Mouse (Mus musculus) embryonic facial prominence, embryonic 10.5 days (tissue): ENCODE results near the gene Rbms1. TPM values are rescaled to one million over a fixed set of nuclear protein-coding genes. Genes with fewer than 3 reads are reported as not detected.
A peak's percentile ranks its signal among the peaks of the same experiment; 100 is the strongest.

Experiments used
- DNase-seq: peaks from one replicate; pipeline ENCODE4 v3.0.0-alpha.2; 2017; ENCODE audit warnings: low spot score
- H3K27ac ChIP-seq: fragments of 300-500 bp; sonication (generic); replicated peaks from 2 replicates; pipeline ENCODE4 v1.5.1; 2016; ENCODE audit warnings: mild to moderate bottlenecking
- H3K27me3 ChIP-seq: fragments of 300-500 bp; sonication (generic); replicated peaks from 2 replicates; pipeline ENCODE4 v1.6.1; 2016; ENCODE audit warnings: low read depth, mild to moderate bottlenecking; ENCODE audit not compliant: poor library complexity, severe bottlenecking
- H3K36me3 ChIP-seq: fragments of 300-500 bp; sonication (generic); replicated peaks from 2 replicates; pipeline ENCODE4 v1.6.1; 2016; ENCODE audit warnings: mild to moderate bottlenecking, moderate library complexity
- H3K4me1 ChIP-seq: fragments of 300-500 bp; sonication (generic); 2 replicates; pipeline ENCODE4 v1.6.1; 2016
- H3K4me3 ChIP-seq: fragments of 300-500 bp; sonication (generic); 2 replicates; pipeline ENCODE4 v1.5.1; 2016; ENCODE audit warnings: mild to moderate bottlenecking, moderate library complexity
- H3K9me3 ChIP-seq: fragments of 300-500 bp; sonication (generic); 2 replicates; pipeline ENCODE4 v1.6.1; 2016; ENCODE audit warnings: mild to moderate bottlenecking
- WGBS: fragments of 180-500 bp; shearing (Covaris S2); methylation state at CpG from one replicate; pipeline ENCODE4 v1.1.7; 2016; 5-methylcytosine and 5-hydroxymethylcytosine counted together
- polyA plus RNA-seq: library from polyadenylated mRNA; unstranded; fragments of >200 nt; fragmentation: Nextera tagmentation; extraction: Ambion mirVana; gene quantifications from 2 replicates; pipeline ENCODE4 v1.2.1, GENCODE M21; 2016

The Rbms1 gene
- polyA plus RNA-seq, 1 experiment from 2014 or later = 106 TPM

DNA sequence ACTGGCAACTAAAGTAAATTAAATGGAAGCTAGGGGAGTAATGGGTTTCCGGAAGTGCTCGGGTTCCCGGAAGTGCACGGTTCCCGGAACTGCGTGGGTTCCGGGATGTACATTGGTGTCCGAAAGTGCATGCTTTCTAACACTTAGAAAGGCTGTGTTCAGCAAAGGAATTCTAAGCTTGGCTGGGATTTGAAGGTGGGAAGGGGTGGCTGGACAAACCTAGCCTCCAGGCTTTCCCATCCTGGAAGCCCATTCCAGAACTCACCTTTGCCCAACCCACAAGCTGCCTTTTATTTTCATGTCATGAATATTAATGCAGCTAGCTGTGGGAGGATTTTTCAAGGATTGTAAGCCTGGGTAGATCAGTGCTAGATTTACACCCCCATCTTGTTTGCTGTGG lies 51.3 kb downstream of the Rbms1 start:
- Histone ChIP-seq H3K4me3 (no peak overlapping the region), H3K27me3 (no peaks in the 10 kb centered on the region), H3K9me3 (no peaks in the 10 kb centered on the region), H3K27ac (no peak overlapping the region), H3K4me1 (peaks cover 49% of the 10 kb centered on the region), H3K36me3 (no peaks in the 10 kb centered on the region)
- DNase-seq = no peak
- 76% methylated on average over 8 of the region's 8 CpGs for WGBS

DNA sequence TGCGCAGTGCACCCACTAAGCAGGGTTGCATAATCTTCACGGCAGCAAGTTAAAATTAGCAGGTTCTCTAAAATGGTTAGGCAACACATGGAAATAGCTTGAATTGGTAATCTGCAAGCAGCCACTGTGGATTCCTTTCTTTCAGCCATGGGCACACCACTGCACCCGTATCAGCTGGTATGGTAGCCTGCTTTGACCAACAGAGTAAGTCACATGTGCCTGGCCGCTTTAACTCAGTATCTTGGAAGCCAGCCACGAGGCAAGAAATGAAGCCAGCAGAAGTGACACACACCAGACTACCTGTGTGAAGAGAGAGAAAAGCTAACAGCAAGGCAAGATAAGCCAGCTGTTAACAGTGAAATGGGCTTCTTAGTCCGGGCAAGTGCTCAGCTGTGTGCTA lies 52.2 kb downstream of the Rbms1 start:
- no peak for DNase-seq
- Histone ChIP-seq H3K27ac (no peak overlapping the region), H3K4me1 (peaks cover 44% of the 10 kb centered on the region), H3K27me3 (no peaks in the 10 kb centered on the region), H3K9me3 (no peaks in the 10 kb centered on the region), H3K4me3 (no peak overlapping the region), H3K36me3 (no peaks in the 10 kb centered on the region)
- WGBS = 85% methylated on average over 6 of the region's 6 CpGs

DNA sequence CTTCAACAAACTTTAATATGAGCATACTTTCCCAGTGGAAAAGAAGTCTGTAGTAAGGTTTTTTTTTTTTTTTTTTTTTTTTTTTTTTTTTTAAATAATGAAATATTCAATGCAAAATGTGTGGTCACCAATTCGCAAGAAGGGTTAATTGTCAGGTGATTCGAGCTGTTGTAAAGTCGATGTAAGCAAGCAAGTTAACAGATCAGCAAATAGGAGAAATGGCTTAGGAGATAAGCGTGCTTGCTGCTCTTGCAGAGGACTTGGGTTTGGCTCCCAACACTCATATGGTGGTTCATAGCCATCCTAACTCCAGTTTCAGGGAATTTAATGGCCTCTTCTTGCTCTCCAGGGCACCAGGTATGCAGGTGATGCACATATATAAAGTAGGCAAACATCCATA lies 54.4 kb downstream of the Rbms1 start:
- no peak for DNase-seq
- WGBS = 87% methylated on average over 4 of the region's 4 CpGs
- H3K4me3 ChIP-seq = no peak overlapping the region
- H3K9me3 ChIP-seq = no peaks in the 10 kb centered on the region
- no peaks in the 10 kb centered on the region for H3K36me3 ChIP-seq
- H3K27ac ChIP-seq = no peak overlapping the region
- no peaks in the 10 kb centered on the region for H3K27me3 ChIP-seq
- H3K4me1 ChIP-seq = peaks cover 44% of the 10 kb centered on the region

DNA sequence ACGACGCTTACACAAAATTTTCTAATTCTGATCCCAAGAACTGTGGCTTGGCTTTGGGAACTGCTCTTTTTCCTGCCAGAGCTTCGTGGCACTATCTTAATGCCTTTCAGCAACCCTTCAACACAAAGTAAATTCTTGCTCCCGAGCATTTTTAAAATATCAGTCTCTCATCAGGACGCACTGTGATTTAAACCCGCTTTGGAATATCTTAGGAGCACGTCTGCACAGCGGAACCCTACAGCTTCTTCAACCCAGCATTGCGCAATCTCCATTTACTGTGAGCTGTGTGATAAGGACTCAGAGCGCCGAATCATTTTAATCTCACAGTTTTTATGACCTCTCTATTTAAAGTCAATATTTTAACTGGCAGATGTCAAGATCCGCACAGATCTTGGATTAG lies 54.9 kb downstream of the Rbms1 start:
- Histone ChIP-seq H3K36me3 (no peaks in the 10 kb centered on the region), H3K4me3 (no peak overlapping the region), H3K9me3 (no peaks in the 10 kb centered on the region), H3K27ac (no peak overlapping the region), H3K27me3 (no peaks in the 10 kb centered on the region), H3K4me1 (peaks cover 41% of the 10 kb centered on the region)
- DNase-seq = no peak
- 91% methylated on average over 12 of the region's 12 CpGs for WGBS

DNA sequence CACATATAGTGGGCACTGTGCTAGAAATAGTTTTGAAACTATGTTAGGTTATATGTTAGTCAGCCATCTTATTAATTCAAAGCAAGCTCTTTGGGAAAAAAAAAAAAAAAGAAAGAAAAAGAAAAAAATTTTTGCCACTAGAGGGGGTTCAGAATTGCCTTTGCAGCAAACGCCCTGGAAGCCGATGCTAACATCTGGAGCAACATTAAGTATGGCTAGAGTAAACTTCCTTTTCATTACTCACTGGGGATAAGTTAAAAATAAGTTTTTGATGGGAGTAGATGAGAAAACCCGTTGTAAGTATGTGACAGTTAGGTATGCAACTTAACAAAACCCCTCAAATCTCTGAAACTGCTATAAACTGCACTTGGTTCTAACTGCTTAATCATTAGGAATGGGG lies 57.7 kb downstream of the Rbms1 start:
- H3K4me1 ChIP-seq = peaks cover 18% of the 10 kb centered on the region
- no peaks in the 10 kb centered on the region for H3K36me3 ChIP-seq
- H3K4me3 ChIP-seq = no peak overlapping the region
- DNase-seq = no peak
- WGBS = 24% methylated on average over 3 of the region's 3 CpGs
- no peaks in the 10 kb centered on the region for H3K9me3 ChIP-seq
- peak overlapping the region; percentile 32; the same call in 1 of the 2 replicates for H3K27ac ChIP-seq
- no peaks in the 10 kb centered on the region for H3K27me3 ChIP-seq

DNA sequence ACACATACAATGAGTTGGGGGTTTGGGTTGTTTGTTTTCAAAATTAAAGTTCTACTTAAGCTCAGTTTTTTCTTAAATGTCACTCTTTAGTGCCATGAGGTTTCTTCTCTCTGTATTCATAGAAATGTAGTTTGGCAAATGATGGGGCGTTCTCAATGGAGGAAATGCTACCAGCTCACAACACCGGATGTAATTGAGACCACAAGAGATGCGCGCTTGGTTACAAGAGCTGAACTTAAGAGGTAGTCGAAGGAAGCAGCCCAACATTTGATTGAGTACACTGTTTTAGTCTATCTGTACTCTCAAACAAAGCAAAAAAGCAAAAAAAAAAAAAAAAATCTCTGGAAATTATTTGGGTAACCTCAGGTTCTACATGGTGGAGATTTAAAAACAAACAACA lies 58.9 kb downstream of the Rbms1 start:
- Histone ChIP-seq H3K27me3 (no peaks in the 10 kb centered on the region), H3K36me3 (no peaks in the 10 kb centered on the region), H3K4me1 (peaks cover 18% of the 10 kb centered on the region), H3K9me3 (no peaks in the 10 kb centered on the region), H3K27ac (no peak overlapping the region), H3K4me3 (no peak overlapping the region)
- WGBS = 75% methylated on average over 5 of the region's 5 CpGs
- no peak for DNase-seq

DNA sequence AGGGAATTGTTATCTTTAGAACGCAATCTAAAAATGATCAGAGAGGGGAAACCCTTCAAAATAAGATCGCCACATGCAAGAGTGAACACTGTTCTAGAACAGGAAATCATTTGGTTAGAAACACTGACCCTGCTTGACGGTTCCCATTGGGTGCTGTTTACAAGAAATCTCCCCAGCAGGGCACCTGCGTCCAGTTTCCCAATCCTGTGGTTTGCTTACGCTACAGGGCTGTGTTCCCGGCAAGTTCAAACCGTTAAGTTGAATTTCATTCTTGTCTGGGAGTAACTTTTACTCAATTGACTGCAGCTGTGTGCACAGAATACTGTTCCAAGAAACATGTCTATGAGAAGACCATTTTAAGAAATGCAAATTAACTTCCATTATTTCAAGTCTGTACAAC lies 59.5 kb downstream of the Rbms1 start:
- Histone ChIP-seq H3K36me3 (no peaks in the 10 kb centered on the region), H3K9me3 (no peaks in the 10 kb centered on the region), H3K27me3 (no peaks in the 10 kb centered on the region), H3K4me3 (no peak overlapping the region), H3K27ac (no peak overlapping the region), H3K4me1 (peaks cover 18% of the 10 kb centered on the region)
- 74% methylated on average over 7 of the region's 7 CpGs for WGBS
- no peak for DNase-seq

DNA sequence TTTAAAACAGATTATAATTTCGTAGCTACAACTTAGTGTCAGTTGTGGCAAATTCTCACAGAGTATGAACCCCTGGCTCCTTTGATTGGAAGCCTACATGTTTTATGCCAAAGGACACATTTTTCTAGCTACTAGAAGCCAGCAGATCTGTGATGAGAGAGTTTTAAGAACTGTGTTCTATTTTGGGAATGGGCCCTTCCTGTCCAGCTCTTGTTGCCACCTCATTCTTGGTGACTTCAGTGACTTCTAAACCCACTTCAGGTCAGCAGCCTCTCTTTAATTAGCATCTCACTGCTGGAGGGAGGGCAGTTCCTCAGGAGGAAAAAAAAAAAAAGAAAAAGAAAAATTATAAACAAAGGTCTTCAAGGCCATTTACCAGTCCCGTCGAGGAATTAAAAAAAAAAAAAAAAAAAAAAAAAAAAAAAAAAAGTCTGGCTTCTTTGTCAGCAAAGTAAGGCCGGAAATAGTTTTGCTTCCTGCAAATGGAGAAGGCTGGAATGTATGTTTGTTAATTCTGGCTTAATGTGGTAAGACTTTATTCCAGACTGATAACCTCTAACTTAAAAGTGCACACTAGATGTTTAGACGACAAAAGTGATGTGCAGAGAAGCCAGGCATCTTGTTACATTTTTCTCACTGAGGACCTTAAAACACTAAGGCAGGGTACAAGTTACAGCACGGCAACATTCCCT lies 60.4 kb downstream of the Rbms1 start:
- DNase-seq = no peak
- H3K4me3 ChIP-seq = no peak overlapping the region
- H3K9me3 ChIP-seq = no peaks in the 10 kb centered on the region
- H3K27me3 ChIP-seq = no peaks in the 10 kb centered on the region
- 63% methylated on average over 6 of the region's 6 CpGs for WGBS
- H3K4me1 ChIP-seq = peaks cover 18% of the 10 kb centered on the region
- H3K36me3 ChIP-seq = no peaks in the 10 kb centered on the region
- no peak overlapping the region for H3K27ac ChIP-seq

DNA sequence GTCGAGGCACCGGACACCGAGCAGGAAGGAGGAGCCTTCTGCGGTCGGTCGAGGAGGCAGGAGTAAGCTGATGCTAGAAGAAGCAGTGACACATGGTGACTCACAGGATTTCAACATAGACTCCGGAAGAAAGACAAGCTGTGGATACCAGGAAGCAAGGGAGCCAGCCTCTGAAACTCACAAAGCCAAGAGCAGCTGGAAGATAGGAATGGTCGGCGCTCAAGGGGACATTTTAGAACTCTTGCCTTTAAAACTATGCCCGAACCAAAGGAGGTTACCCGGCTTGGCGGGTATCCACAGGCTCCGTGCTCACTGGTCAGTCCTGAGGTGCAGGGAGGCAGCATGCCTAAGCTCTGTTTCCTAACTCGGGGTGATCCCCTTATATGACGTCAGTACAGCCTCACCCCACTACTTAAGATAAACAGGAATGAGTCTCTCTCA lies 61.5 kb downstream of the Rbms1 start:
- no peak for DNase-seq
- Histone ChIP-seq H3K4me3 (no peak overlapping the region), H3K27ac (no peak overlapping the region), H3K36me3 (no peaks in the 10 kb centered on the region), H3K4me1 (peaks cover 18% of the 10 kb centered on the region), H3K27me3 (no peaks in the 10 kb centered on the region), H3K9me3 (no peaks in the 10 kb centered on the region)
- WGBS = 81% methylated on average over 15 of the region's 15 CpGs

DNA sequence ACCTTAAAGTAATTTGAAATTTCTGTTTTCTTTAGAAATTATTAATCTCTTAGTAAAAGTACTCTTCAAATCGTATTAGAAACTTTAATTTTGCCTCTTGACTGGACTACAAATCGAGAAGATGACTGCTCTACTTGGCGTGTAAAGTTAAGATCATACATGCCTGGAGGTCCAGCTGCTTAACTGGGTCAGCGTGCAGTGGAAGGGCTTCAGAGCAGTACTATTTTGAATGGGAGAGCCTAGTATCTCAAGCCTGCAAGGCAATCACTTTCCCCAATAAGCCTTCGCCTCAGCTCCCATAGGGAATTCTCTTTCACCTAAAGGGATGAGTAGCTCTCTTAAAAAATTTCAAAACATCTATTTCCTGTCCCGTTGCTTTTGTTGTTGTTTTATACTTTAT lies 62.0 kb downstream of the Rbms1 start:
- H3K27me3 ChIP-seq = no peaks in the 10 kb centered on the region
- 85% methylated on average over 6 of the region's 6 CpGs for WGBS
- H3K4me1 ChIP-seq = peaks cover 18% of the 10 kb centered on the region
- no peaks in the 10 kb centered on the region for H3K9me3 ChIP-seq
- no peak overlapping the region for H3K27ac ChIP-seq
- no peaks in the 10 kb centered on the region for H3K36me3 ChIP-seq
- DNase-seq = no peak
- H3K4me3 ChIP-seq = no peak overlapping the region

DNA sequence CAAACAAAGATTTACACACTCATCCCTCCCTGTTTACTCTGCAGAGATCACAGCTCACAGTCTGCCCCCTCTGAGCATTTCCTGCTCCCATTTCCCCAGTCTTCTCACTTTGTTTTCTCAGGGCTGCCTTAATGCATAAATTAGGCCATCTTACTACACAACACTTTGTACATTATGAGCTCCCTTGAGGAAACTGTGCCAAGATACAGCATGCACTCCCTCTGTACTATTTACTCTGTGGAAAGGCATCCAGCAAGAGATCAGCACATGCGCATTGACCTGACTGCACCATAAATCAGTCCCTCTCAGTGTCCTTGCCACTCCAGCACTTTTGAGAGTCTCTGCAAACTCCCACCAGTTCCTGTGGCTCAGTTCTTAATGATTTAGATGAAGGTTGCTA lies 70.0 kb downstream of the Rbms1 start:
- Histone ChIP-seq H3K4me1 (no peaks in the 10 kb centered on the region; the same call in 1 of the 2 replicates), H3K36me3 (no peaks in the 10 kb centered on the region), H3K9me3 (no peaks in the 10 kb centered on the region), H3K27me3 (no peaks in the 10 kb centered on the region), H3K27ac (no peak overlapping the region), H3K4me3 (no peak overlapping the region)
- 92% methylated on average over 1 of the region's 1 CpGs for WGBS
- no peak for DNase-seq

DNA sequence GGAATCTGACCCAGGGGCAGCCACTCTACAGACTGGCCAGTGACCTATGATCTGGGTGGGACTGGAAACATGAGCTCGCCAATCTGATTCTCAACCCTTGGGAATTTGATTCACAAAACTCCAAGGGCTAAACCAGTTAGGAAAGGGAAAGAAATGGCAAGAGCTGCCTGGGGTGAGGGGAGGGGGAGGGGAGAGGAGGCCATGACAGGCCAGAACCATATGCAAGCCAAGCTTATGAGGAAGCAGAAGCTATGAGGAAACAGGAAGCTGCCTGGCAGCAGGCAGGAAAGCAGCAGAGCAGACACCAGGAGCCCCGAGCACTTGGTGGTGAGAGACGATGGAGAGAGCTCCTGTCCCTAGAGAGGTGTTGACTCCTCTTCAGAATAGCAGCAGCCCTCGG lies 79.1 kb downstream of the Rbms1 start:
- Histone ChIP-seq H3K27ac (peak overlapping the region; percentile 73), H3K4me1 (peaks cover 45% of the 10 kb centered on the region), H3K4me3 (peak overlapping the region; percentile 21; the same call in 1 of the 2 replicates), H3K27me3 (peaks cover 4% of the 10 kb centered on the region; the same call in 1 of the 2 replicates), H3K9me3 (no peaks in the 10 kb centered on the region), H3K36me3 (no peaks in the 10 kb centered on the region)
- 14% methylated on average over 4 of the region's 4 CpGs for WGBS
- DNase-seq = peak; percentile 65

DNA sequence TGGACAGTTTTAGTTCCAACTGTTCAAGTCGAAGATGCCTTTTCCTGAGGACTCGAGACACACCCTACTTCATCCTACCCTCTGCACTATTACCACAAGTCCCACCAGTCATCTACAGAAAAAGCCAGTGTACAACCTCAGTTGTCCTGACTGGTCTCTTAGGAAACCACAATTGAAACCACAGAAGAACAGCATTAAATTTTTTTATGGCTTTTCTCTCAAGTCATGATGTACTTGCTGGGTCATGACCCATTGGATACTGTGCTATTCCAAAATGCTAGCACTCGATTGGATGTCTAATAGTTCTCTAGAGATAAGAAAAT lies 80.0 kb downstream of the Rbms1 start:
- H3K4me3 ChIP-seq = no peak overlapping the region
- H3K36me3 ChIP-seq = peaks cover 6% of the 10 kb centered on the region
- 70% methylated on average over 3 of the region's 3 CpGs for WGBS
- no peak overlapping the region for H3K27ac ChIP-seq
- H3K27me3 ChIP-seq = peaks cover 12% of the 10 kb centered on the region
- no peak for DNase-seq
- peaks cover 49% of the 10 kb centered on the region for H3K4me1 ChIP-seq
- H3K9me3 ChIP-seq = no peaks in the 10 kb centered on the region
